Mouse (Mus musculus) kidney, adult 2 months (tissue): Measurements from ENCODE around the gene Vps26c.

Experiments
- CTCF ChIP-seq: fragments of 200-500 bp; conservative IDR thresholded peaks from 2 replicates; pipeline ENCODE4 v1.5.1; 2011; ENCODE audit warnings: low read depth, mild to moderate bottlenecking, control low read depth, low read length, moderate library complexity, mixed read lengths; ENCODE audit not compliant: insufficient read depth, insufficient read length
- POLR2A ChIP-seq: fragments of 200-500 bp; IDR thresholded peaks from one replicate; pipeline ENCODE4 v1.6.1; 2011; ENCODE audit warnings: low read depth, low read length, control low read depth

DNA sequence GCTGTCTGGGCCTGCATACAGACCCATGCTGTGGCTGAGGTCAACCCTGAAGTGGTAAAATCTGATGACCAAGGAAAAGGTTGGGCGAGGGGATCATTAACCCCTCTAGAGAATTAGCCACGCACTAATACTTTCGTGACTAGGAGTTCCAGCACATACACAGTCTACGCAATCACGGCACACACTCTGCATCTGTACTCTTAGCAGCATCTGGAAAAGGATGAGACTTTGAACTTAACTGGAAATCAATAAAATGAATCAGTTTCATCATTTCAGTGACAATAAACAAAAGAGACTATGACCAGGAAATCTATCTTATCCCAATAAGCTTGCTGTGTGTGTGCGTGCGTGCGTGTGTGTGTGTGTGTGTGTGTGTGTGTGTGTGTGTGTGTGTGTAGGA is 17.9 kb downstream of the Vps26c start:
- no peak for TF ChIP-seq CTCF
- no peak for TF ChIP-seq POLR2A
